Mouse (Mus musculus) CH12.LX (cell line): ENCODE results near the gene Zswim3. TPM values are rescaled to one million over a fixed set of nuclear protein-coding genes. Genes with fewer than 3 reads are reported as not detected.

Source experiments
- DNase-seq: peaks from one replicate; pipeline ENCODE4 v3.0.0-alpha.2; 2013; ENCODE audit errors: extremely low read depth
- H3K27ac ChIP-seq: 2 replicates; pipeline ENCODE4 v1.5.1; 2012; ENCODE audit warnings: low read depth, mild to moderate bottlenecking, control low read depth, moderate library complexity; ENCODE audit not compliant: insufficient read depth
- H3K27me3 ChIP-seq: replicated peaks from 2 replicates; pipeline ENCODE3; 2012; ENCODE audit warnings: inconsistent platforms
- H3K36me3 ChIP-seq, 2 experiments: replicated peaks in 1 of 2; 2 replicates each; pipeline versions ENCODE3 to v1.6.1; 2012; ENCODE audit warnings: inconsistent platforms in 1 of 2, low read length in 1 of 2, mild to moderate bottlenecking in 1 of 2, mixed read lengths in 1 of 2, moderate library complexity in 1 of 2; ENCODE audit not compliant: control insufficient read depth in 1 of 2, insufficient read depth in 1 of 2
- H3K4me1 ChIP-seq, 2 experiments: 2 replicates each; pipeline ENCODE4 v1.6.1; 2012; ENCODE audit warnings: inconsistent platforms in 1 of 2, moderate library complexity in 1 of 2; ENCODE audit not compliant: insufficient read depth in 2 of 2, control insufficient read depth in 1 of 2
- H3K4me2 ChIP-seq: 2 replicates; pipeline ENCODE4 v1.6.1; 2012; ENCODE audit warnings: low read depth, mild to moderate bottlenecking, control low read depth; ENCODE audit not compliant: poor library complexity, insufficient read depth, severe bottlenecking
- H3K4me3 ChIP-seq, 3 experiments: fragments of 150-350 bp in 1 of 3; sonication (generic) in 1 of 3; replicated peaks in 1 of 3; 2 replicates each; pipeline versions ENCODE3 to v1.5.1; 2011 to 2012; ENCODE audit warnings: low read depth in 2 of 3, low read length in 2 of 3, mild to moderate bottlenecking in 2 of 3, moderate library complexity in 2 of 3, control low read depth in 1 of 3, improper control_type of control experiment in 1 of 3, inconsistent platforms in 1 of 3, mixed read lengths in 1 of 3; ENCODE audit not compliant: poor library complexity in 1 of 3
- H3K79me2 ChIP-seq: replicated peaks from 2 replicates; pipeline ENCODE4 v1.6.1; 2012; ENCODE audit warnings: mild to moderate bottlenecking, moderate library complexity; ENCODE audit not compliant: control insufficient read depth, poor library complexity, insufficient read depth, severe bottlenecking; ENCODE audit errors: extremely low read depth
- H3K9ac ChIP-seq: 2 replicates; pipeline ENCODE4 v1.6.1; 2012; ENCODE audit warnings: low read depth, mild to moderate bottlenecking, control low read depth, moderate library complexity; ENCODE audit not compliant: insufficient read depth
- H3K9me3 ChIP-seq: replicated peaks from 2 replicates; pipeline ENCODE3; 2012; ENCODE audit warnings: low read length, inconsistent platforms, mixed read lengths
- CHD1 ChIP-seq: IDR thresholded peaks from 2 replicates; pipeline ENCODE4 v1.6.1; 2012; ENCODE audit warnings: low read depth, low read length, improper control_type of control experiment, inconsistent platforms
- GABPA ChIP-seq: IDR thresholded peaks from 2 replicates; pipeline ENCODE4 v1.6.1; 2012; ENCODE audit warnings: low read depth, low read length, improper control_type of control experiment, inconsistent platforms; ENCODE audit not compliant: insufficient replicate concordance
- JUND ChIP-seq: conservative IDR thresholded peaks from 2 replicates; pipeline ENCODE4 v1.6.1; 2011; ENCODE audit warnings: low read depth, low read length, improper control_type of control experiment
- MAX ChIP-seq: IDR thresholded peaks from 2 replicates; pipeline ENCODE4 v1.6.1; 2011; ENCODE audit warnings: low read length, improper control_type of control experiment
- PAX5 ChIP-seq: IDR thresholded peaks from 2 replicates; pipeline ENCODE4 v1.6.1; 2012; ENCODE audit warnings: low read length, inconsistent platforms, mixed read lengths
- POLR2A ChIP-seq: IDR thresholded peaks from 2 replicates; pipeline ENCODE4 v1.6.1; 2011; ENCODE audit warnings: low read depth, mild to moderate bottlenecking, improper control_type of control experiment, low read length
- RCOR1 ChIP-seq: conservative IDR thresholded peaks from 2 replicates; pipeline ENCODE4 v1.6.1; 2012; ENCODE audit warnings: low read depth, mild to moderate bottlenecking, inconsistent platforms, low read length, improper control_type of control experiment
- SIN3A ChIP-seq: IDR thresholded peaks from 2 replicates; pipeline ENCODE4 v1.6.1; 2012; ENCODE audit warnings: low read length, improper control_type of control experiment, inconsistent platforms
- TBP ChIP-seq: conservative IDR thresholded peaks from 2 replicates; pipeline ENCODE4 v1.6.1; 2011; ENCODE audit warnings: low read depth, low read length, improper control_type of control experiment
- USF1 ChIP-seq: IDR thresholded peaks from 2 replicates; pipeline ENCODE4 v1.6.1; 2014; ENCODE audit warnings: low read depth, mild to moderate bottlenecking, inconsistent platforms, low read length, improper control_type of control experiment
- ZNF384 ChIP-seq: IDR thresholded peaks from 2 replicates; pipeline ENCODE4 v1.6.1; 2012; ENCODE audit warnings: low read depth, low read length, improper control_type of control experiment, inconsistent platforms
- dilution Hi-C: fragments of 300-500 bp; cut with MboI; formaldehyde crosslinking; loops from 2 replicates; pipeline ENCODE4 v1.14.3; 2020; ENCODE audit warnings: low sequenced_read_pairs; ENCODE audit not compliant: extremely low pct_unique_long_range_greater_than_20kb, extremely low pct_ligation_motif_present
- in situ Hi-C: fragments of 300-500 bp; cut with MboI; formaldehyde crosslinking; loops from 3 replicates; pipeline ENCODE4 v1.14.3; 2019; ENCODE audit warnings: low sequenced_read_pairs, low pct_ligation_motif_present, low pct_unique_long_range_greater_than_20kb, mixed read lengths
- polyA plus RNA-seq: library from polyadenylated mRNA; unstranded; fragments of >175 nt; gene quantifications from 2 replicates; pipeline ENCODE4 v1.2.1, GENCODE M21; 2012; ENCODE audit warnings: low read depth; ENCODE audit not compliant: insufficient read length
- total RNA-seq, 2 experiments: library from RNA; depleted of rRNA; stranded (reverse); fragments of 300-350 nt in 1 of 2; fragments of >200 nt in 1 of 2; gene quantifications; 2 replicates each; pipeline ENCODE4 v1.2.3; 2012 to 2014

Gene Zswim3
- total and polyA plus RNA-seq, 3 experiments = 2.3 to 3.5 (median 2.5) TPM

- H3K4me3 ChIP-seq = no peak overlapping the region
- no peak overlapping the region for H3K9ac ChIP-seq
- H3K27me3 ChIP-seq = peaks cover 63% of the 10 kb centered on the region
- H3K36me3 ChIP-seq = peaks cover 0 to 2% of the 10 kb centered on the region in 2 experiments
- no peaks in the 10 kb centered on the region for H3K9me3 ChIP-seq
- no peak overlapping the region for H3K4me2 ChIP-seq
- H3K4me1 ChIP-seq = no peaks in the 10 kb centered on the region; a peak in 1 of 4 replicates
- DNase-seq = no peak
- in situ Hi-C loops = no loop called here
- dilution Hi-C loops = no loop called here
- TF ChIP-seq MAX (no peak), ZNF384 (no peak), POLR2A (no peak), PAX5 (no peak), RCOR1 (no peak)
- H3K79me2 ChIP-seq = no peaks in the 10 kb centered on the region
- no peak overlapping the region for H3K27ac ChIP-seq
Measured at GRCm38 (mm10) chr2:164778809-164779208, 26.1 kb upstream of the Zswim3 start.

- in situ Hi-C loops (no loop called here), dilution Hi-C loops (no loop called here)
- Histone ChIP-seq H3K9me3 (no peaks in the 10 kb centered on the region), H3K9ac (no peak within 1 kb of the TSS), H3K27ac (no peak within 1 kb of the TSS), H3K36me3 (no peaks in the 10 kb centered on the region), H3K4me2 (no peak within 1 kb of the TSS), H3K4me1 (peaks cover 0 to under 1% of the 10 kb centered on the region in 2 experiments; a peak in 2 of 4 replicates), H3K79me2 (no peaks in the 10 kb centered on the region), H3K4me3 (no peak within 1 kb of the TSS), H3K27me3 (peaks cover 66% of the 10 kb centered on the region)
- TF ChIP-seq GABPA = no peak
- no peak for TF ChIP-seq USF1
- TF ChIP-seq SIN3A = no peak
- TF ChIP-seq CHD1 = no peak
- DNase-seq = no peak
Measured at GRCm38 (mm10) chr2:164779481-164780086, 25.3 kb upstream of the Zswim3 start, which contains the start of gene Tnnc2. Gene Tnnc2, minus strand, starts transcription at chr2:164779967.

DNA sequence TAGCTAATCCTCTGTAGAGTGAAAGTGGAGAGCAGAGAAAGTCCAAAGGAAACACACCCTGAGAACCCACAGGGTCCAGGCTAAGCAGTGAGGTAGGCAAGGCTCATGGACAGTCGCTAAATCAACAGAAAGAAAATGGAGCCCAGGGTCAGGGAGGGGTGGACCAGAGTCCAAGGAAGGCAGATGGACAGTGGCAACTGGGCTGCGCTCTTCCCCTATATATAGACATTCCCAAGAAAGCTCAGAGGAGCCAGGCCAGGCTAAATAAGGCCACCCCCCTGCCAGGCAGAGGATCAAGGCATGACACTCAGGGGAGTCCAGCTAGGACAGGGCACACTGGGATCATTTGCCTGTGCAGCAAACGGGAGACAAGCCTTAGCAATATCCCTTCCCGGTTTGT is 23.0 kb upstream of the Zswim3 start:
- in situ Hi-C loops = no loop called here
- no peak for DNase-seq
- TF ChIP-seq TBP (no peak), JUND (no peak)
- H3K27ac ChIP-seq = no peak overlapping the region
- dilution Hi-C loops = no loop called here
- no peak overlapping the region for H3K4me3 ChIP-seq
- no peaks in the 10 kb centered on the region for H3K9me3 ChIP-seq
- no peaks in the 10 kb centered on the region for H3K36me3 ChIP-seq
- H3K4me2 ChIP-seq = no peak overlapping the region
- H3K9ac ChIP-seq = no peak overlapping the region
- peaks cover 64% of the 10 kb centered on the region for H3K27me3 ChIP-seq
- H3K4me1 ChIP-seq = peaks cover 7 to 16% of the 10 kb centered on the region in 2 experiments
- H3K79me2 ChIP-seq = no peaks in the 10 kb centered on the region
